Mouse (Mus musculus) limb, embryonic 11.5 days (tissue): ENCODE results near the gene Me3. TPM values are rescaled to one million over a fixed set of nuclear protein-coding genes. Genes with fewer than 3 reads are reported as not detected.

ENCODE experiments used
- ATAC-seq: fragments of 200-750 bp; cut with Nextera tagmentation; 2 replicates; pipeline ENCODE4 v1.8.0; 2017; ENCODE audit warnings: low read depth; ENCODE audit not compliant: insufficient number of reproducible peaks, low FRiP score, low TSS enrichment
- DNase-seq: peaks from one replicate; pipeline ENCODE4 v3.0.0-alpha.2; 2015; ENCODE audit warnings: low spot score
- H3K27ac ChIP-seq: fragments of 300-500 bp; sonication (generic); replicated peaks from 2 replicates; pipeline ENCODE4 v1.5.1; 2014; ENCODE audit warnings: low read depth, mild to moderate bottlenecking, low read length
- H3K27me3 ChIP-seq: fragments of 300-500 bp; sonication (generic); 2 replicates; pipeline ENCODE4 v1.6.1; 2014; ENCODE audit warnings: mild to moderate bottlenecking, low read length, mixed read lengths; ENCODE audit not compliant: control insufficient read depth, insufficient read depth
- H3K36me3 ChIP-seq: fragments of 300-500 bp; sonication (generic); 2 replicates; pipeline ENCODE4 v1.6.1; 2014; ENCODE audit warnings: mild to moderate bottlenecking, low read length, moderate library complexity, mixed read lengths; ENCODE audit not compliant: control insufficient read depth, insufficient read depth
- H3K4me1 ChIP-seq: fragments of 300-500 bp; sonication (generic); 2 replicates; pipeline ENCODE4 v1.6.1; 2014; ENCODE audit warnings: low read length, mixed read lengths; ENCODE audit not compliant: control insufficient read depth, insufficient read depth
- H3K4me2 ChIP-seq: fragments of 300-500 bp; sonication (generic); 2 replicates; pipeline ENCODE4 v1.6.1; 2014; ENCODE audit warnings: low read depth, mild to moderate bottlenecking, moderate library complexity; ENCODE audit not compliant: severe bottlenecking
- H3K4me3 ChIP-seq: fragments of 300-500 bp; sonication (generic); 2 replicates; pipeline ENCODE4 v1.5.1; 2014; ENCODE audit warnings: low read depth, low read length
- H3K9ac ChIP-seq: fragments of 300-500 bp; sonication (generic); 2 replicates; pipeline ENCODE4 v1.6.1; 2014; ENCODE audit warnings: mild to moderate bottlenecking, low read length
- H3K9me3 ChIP-seq: fragments of 300-500 bp; sonication (generic); 2 replicates; pipeline ENCODE4 v1.6.1; 2016; ENCODE audit warnings: low read length; ENCODE audit not compliant: control insufficient read depth
- WGBS: fragments of 180-500 bp; shearing (Covaris S2); extraction: QIAGEN DNeasy Blood & Tissue Kit; methylation state at CpG from one replicate; pipeline ENCODE4 v1.1.7; 2014; 5-methylcytosine and 5-hydroxymethylcytosine counted together
- polyA plus RNA-seq: library from polyadenylated mRNA; unstranded; fragments of >200 nt; fragmentation: Nextera tagmentation; extraction: Ambion mirVana; gene quantifications from 2 replicates; pipeline ENCODE4 v1.2.1, GENCODE M21; 2014

Me3 gene
- polyA plus RNA-seq, 1 experiment from 2014 or later: 0.29 TPM

- no peak for ATAC-seq
- WGBS: 78% methylated on average over 8 of the region's 8 CpGs
These were observed 166.3 kb downstream of the Me3 start for GRCm38 (mm10) chr7:89798358-89799020.

GRCm38 (mm10) chr7:89802447-89802846, 170.3 kb downstream of the Me3 start:
- no peak for DNase-seq
- H3K9me3 ChIP-seq: no peaks in the 10 kb centered on the region
- no peak overlapping the region for H3K27ac ChIP-seq
- no peaks in the 10 kb centered on the region for H3K4me1 ChIP-seq
- no peaks in the 10 kb centered on the region for H3K27me3 ChIP-seq
- ATAC-seq: no peak
- 72% methylated on average over 3 of the region's 3 CpGs for WGBS
- no peak overlapping the region for H3K9ac ChIP-seq
- no peak overlapping the region for H3K4me3 ChIP-seq
- no peak overlapping the region for H3K4me2 ChIP-seq
- H3K36me3 ChIP-seq: no peaks in the 10 kb centered on the region

More at GRCm38 (mm10) chr7:89798358-89799020, 166.3 kb downstream of the Me3 start:
- Histone ChIP-seq H3K4me3 (no peak overlapping the region), H3K27ac (no peak overlapping the region), H3K9ac (no peak overlapping the region), H3K4me1 (peaks cover 9% of the 10 kb centered on the region), H3K4me2 (no peak overlapping the region), H3K27me3 (no peaks in the 10 kb centered on the region), H3K36me3 (no peaks in the 10 kb centered on the region), H3K9me3 (no peaks in the 10 kb centered on the region)
- no peak for DNase-seq

DNA sequence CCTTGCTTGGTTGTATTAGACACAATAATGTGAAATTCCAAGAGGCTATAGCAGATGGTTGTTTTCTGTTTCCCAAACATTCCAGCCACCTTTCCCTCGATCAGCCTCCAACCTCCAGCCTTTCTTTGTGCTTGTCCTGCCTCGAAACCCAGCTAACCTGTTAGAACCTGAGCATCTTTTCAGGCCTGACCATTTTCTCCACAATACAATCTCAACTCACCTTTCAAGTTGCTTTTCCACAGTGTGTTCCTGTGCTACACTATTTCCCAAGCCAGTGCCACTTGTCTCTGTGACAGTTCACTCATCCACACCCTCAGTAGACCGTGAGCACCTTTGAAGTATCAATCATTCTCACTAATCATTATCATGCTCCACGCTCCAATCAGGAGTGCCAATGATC, 171.8 kb downstream of the Me3 start:
- ATAC-seq (no peak), DNase-seq (no peak)
- 83% methylated on average over 4 of the region's 4 CpGs for WGBS
- Histone ChIP-seq H3K4me1 (no peaks in the 10 kb centered on the region), H3K9ac (no peak overlapping the region), H3K9me3 (no peaks in the 10 kb centered on the region), H3K27ac (no peak overlapping the region), H3K4me3 (no peak overlapping the region), H3K36me3 (no peaks in the 10 kb centered on the region), H3K4me2 (no peak overlapping the region), H3K27me3 (no peaks in the 10 kb centered on the region)

GRCm38 (mm10) chr7:89809400-89809799, 177.2 kb downstream of the Me3 start:
- 79% methylated on average over 2 of the region's 2 CpGs for WGBS
- no peak overlapping the region for H3K27ac ChIP-seq
- no peaks in the 10 kb centered on the region for H3K4me1 ChIP-seq
- H3K9ac ChIP-seq: no peak overlapping the region
- no peaks in the 10 kb centered on the region for H3K36me3 ChIP-seq
- no peak overlapping the region for H3K4me2 ChIP-seq
- H3K9me3 ChIP-seq: no peaks in the 10 kb centered on the region
- ATAC-seq (no peak), DNase-seq (no peak)
- no peaks in the 10 kb centered on the region for H3K27me3 ChIP-seq
- no peak overlapping the region for H3K4me3 ChIP-seq

DNA sequence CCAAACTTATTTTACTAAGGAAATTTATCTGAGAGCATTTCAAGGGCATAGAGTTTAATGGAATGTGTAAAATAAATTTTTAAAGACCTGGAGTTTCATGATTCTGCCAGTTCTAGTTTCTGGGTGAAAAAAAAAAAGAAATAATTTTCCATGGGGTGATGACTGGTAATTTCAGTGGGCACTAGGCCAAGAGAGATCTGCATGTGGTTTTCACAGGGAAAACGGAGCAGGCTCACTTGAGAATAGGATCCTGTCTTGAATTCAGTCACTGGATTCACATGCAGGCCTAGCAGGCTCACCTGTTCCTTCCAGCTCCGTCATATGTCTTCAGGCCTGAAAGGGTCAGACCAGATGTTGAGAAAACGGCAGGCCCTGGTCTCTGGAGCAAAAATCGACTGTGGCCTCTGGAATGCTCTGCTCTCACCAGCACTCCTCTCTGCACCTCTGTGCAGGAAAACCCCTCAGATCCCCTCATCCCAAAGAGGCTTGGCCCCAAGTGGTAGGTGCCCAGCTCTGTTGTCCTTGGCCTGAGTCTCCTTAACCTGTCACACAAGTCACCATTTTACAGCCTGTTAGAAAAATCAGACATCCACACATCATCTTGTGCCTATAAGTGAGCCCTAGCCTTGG, 196.4 kb downstream of the Me3 start:
- DNase-seq (no peak), ATAC-seq (no peak)
- H3K4me3 ChIP-seq: no peak overlapping the region
- WGBS: 66% methylated on average over 4 of the region's 4 CpGs
- H3K27me3 ChIP-seq: no peaks in the 10 kb centered on the region
- no peaks in the 10 kb centered on the region for H3K9me3 ChIP-seq
- no peaks in the 10 kb centered on the region for H3K4me1 ChIP-seq
- no peak overlapping the region for H3K27ac ChIP-seq
- no peak overlapping the region for H3K9ac ChIP-seq
- no peaks in the 10 kb centered on the region for H3K36me3 ChIP-seq
- no peak overlapping the region for H3K4me2 ChIP-seq

DNA sequence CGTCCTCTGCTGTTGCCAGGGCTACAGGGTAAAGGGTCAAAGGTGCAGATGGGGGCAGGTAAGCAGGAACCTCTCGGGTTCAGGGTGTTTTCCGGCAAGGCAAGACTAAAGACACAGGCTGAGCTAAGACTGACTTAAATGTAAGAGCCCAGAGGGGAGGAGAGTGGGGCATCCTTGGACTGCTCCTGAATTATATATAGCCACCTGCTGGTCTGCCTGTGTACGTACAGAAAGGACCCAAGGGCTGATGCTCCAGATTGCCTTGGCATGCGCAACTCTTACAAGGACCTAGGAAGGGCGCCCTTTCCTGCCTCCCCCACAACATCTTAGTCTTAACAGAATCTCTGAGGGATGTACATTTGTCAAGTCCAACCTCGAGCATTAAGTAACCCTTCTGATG, 197.0 kb downstream of the Me3 start:
- H3K9ac ChIP-seq: no peak overlapping the region
- H3K36me3 ChIP-seq: no peaks in the 10 kb centered on the region
- H3K4me3 ChIP-seq: no peak overlapping the region
- ATAC-seq: no peak; the same call in 1 of the 2 replicates
- H3K27me3 ChIP-seq: no peaks in the 10 kb centered on the region
- H3K4me1 ChIP-seq: no peaks in the 10 kb centered on the region
- H3K9me3 ChIP-seq: no peaks in the 10 kb centered on the region
- no peak overlapping the region for H3K4me2 ChIP-seq
- H3K27ac ChIP-seq: no peak overlapping the region
- no peak for DNase-seq
- 65% methylated on average over 7 of the region's 7 CpGs for WGBS

DNA sequence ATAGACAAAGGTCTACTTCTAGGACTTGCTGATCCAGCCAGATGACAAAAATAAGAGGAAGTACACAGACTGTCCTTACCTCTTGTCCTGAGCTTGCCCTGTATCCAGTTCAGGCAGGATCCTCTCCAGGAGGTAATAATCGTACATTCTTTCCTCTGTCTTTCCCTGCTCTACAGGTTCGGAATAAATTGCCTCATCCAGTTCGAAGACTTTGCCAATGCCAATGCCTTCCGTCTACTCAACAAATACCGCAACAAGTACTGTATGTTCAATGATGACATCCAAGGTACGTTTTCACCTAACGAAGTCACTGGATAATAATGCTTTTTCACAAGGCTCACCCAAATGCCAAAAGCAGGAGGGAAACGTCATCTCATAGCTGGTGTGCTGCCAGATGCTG, 201.3 kb downstream of the Me3 start:
- DNase-seq (no peak), ATAC-seq (no peak)
- Histone ChIP-seq H3K27me3 (no peaks in the 10 kb centered on the region), H3K4me3 (no peak overlapping the region), H3K9me3 (no peaks in the 10 kb centered on the region), H3K36me3 (no peaks in the 10 kb centered on the region), H3K9ac (no peak overlapping the region), H3K4me2 (no peak overlapping the region), H3K4me1 (no peaks in the 10 kb centered on the region), H3K27ac (no peak overlapping the region)
- 90% methylated on average over 8 of the region's 8 CpGs for WGBS

- 82% methylated on average over 8 of the region's 8 CpGs for WGBS
- Histone ChIP-seq H3K4me2 (no peak overlapping the region), H3K36me3 (no peaks in the 10 kb centered on the region), H3K27me3 (no peaks in the 10 kb centered on the region), H3K27ac (no peak overlapping the region), H3K4me3 (no peak overlapping the region), H3K4me1 (no peaks in the 10 kb centered on the region), H3K9ac (no peak overlapping the region), H3K9me3 (no peaks in the 10 kb centered on the region)
- ATAC-seq: no peak
- no peak for DNase-seq
These were observed 203.4 kb downstream of the Me3 start for GRCm38 (mm10) chr7:89835566-89835965.

DNA sequence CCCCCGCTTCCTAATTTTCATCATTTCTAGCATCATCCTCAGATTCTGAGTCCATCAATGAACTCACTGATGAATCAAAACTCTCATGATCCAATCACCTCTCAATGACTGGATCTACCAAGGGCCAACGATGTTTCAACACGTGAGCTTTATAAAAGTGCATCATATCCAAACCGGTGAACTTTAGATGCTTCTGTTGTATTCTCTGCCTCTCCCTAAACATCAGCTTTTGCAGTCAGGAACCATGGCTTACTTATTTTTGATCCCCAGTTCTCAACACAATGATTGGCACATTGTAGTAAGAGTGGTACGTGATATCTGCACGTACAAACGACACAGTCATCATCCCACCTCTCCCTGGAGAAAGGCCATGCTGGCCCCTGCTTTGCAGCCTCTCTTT, 204.5 kb downstream of the Me3 start:
- H3K9ac ChIP-seq: no peak overlapping the region
- H3K27me3 ChIP-seq: no peaks in the 10 kb centered on the region
- H3K4me1 ChIP-seq: no peaks in the 10 kb centered on the region
- no peak for DNase-seq
- no peak overlapping the region for H3K4me2 ChIP-seq
- no peak for ATAC-seq
- H3K36me3 ChIP-seq: no peaks in the 10 kb centered on the region
- H3K4me3 ChIP-seq: no peak overlapping the region
- H3K9me3 ChIP-seq: no peaks in the 10 kb centered on the region
- WGBS: 95% methylated on average over 7 of the region's 7 CpGs
- H3K27ac ChIP-seq: no peak overlapping the region
